Mouse (Mus musculus): ENCODE measurements around the gene Cenpv. TPM values are rescaled to one million over a fixed set of nuclear protein-coding genes. Genes with fewer than 3 reads are reported as not detected.

Cenpv gene
- polyA plus RNA-seq, 2 experiments = 22.3 to 26.6 TPM

DNA sequence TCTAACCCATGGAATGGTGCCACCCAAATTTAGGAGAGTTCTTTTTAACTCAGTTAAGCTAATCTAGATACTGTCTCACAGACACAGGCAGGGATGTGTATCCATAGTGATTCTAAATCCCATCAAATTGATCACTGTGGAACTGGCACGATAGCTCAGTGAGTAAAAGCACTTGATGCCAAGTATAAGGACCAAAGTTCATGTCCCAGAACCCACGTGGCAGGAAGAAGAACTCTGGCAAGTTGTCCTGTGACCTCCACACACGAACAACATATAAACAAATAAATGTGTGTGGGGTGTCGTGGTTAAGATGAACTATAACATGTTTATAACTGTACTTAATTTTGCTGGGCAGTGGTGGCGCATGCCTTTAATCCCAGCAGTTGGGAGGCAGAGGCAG lies 59.5 kb downstream of the Cenpv start:
- no peaks in the 10 kb centered on the region for H3K9me3 ChIP-seq (ENCODE audit: control insufficient read depth, low read length)
- DNase-seq (ENCODE audit: low read depth in 3 of 3, low spot score in 3 of 3) (no peak), ATAC-seq (ENCODE audit: insufficient read depth) (no peak)
- no peak overlapping the region for H3K27ac ChIP-seq
- H3K4me2 ChIP-seq (ENCODE audit: low read depth) = no peak overlapping the region
- TF ChIP-seq EP300 (IDR thresholded peaks at IDR 0.05; ENCODE audit: low read depth) (no peak), CTCF (IDR thresholded peaks at IDR 0.05; ENCODE audit: low read depth) (no peak)
- H3K9ac ChIP-seq (replicated peaks) = no peak overlapping the region
- 67% methylated on average over 5 of the region's 5 CpGs for WGBS (ENCODE audit: insufficient replicate concordance)
- H3K27me3 ChIP-seq (ENCODE audit: control insufficient read depth, insufficient read depth, low read length) = no peaks in the 10 kb centered on the region
- H3K4me3 ChIP-seq (ENCODE audit: insufficient read depth in 1 of 2, low read depth in 2 of 2, low read length in 2 of 2) = no peak overlapping the region
- H3K36me3 ChIP-seq (replicated peaks; ENCODE audit: control insufficient read depth, insufficient read depth, low read depth) = no peaks in the 10 kb centered on the region
- H3K4me1 ChIP-seq (replicated peaks; ENCODE audit: control insufficient read depth in 2 of 2, insufficient read depth in 2 of 2, low read length in 1 of 2) = no peaks in the 10 kb centered on the region

GRCm38 (mm10) chr11:62478931-62479330 lies 60.1 kb downstream of the Cenpv start:
- no peaks in the 10 kb centered on the region for H3K36me3 ChIP-seq (replicated peaks; ENCODE audit: control insufficient read depth, insufficient read depth, low read depth)
- H3K9me3 ChIP-seq (ENCODE audit: control insufficient read depth, low read length) = no peaks in the 10 kb centered on the region
- no peak overlapping the region for H3K4me3 ChIP-seq (ENCODE audit: insufficient read depth in 1 of 2, low read depth in 2 of 2, low read length in 2 of 2)
- no peaks in the 10 kb centered on the region for H3K4me1 ChIP-seq (replicated peaks; ENCODE audit: control insufficient read depth in 2 of 2, insufficient read depth in 2 of 2, low read length in 1 of 2)
- no peak overlapping the region for H3K27ac ChIP-seq
- H3K27me3 ChIP-seq (ENCODE audit: control insufficient read depth, insufficient read depth, low read length) = no peaks in the 10 kb centered on the region
- no peak for DNase-seq (ENCODE audit: low read depth in 3 of 3, low spot score in 3 of 3)
- no peak overlapping the region for H3K4me2 ChIP-seq (ENCODE audit: low read depth)
- no peak for ATAC-seq (ENCODE audit: insufficient read depth)
- WGBS (ENCODE audit: insufficient replicate concordance) = 46% methylated on average over 6 of the region's 6 CpGs
- TF ChIP-seq CTCF (IDR thresholded peaks at IDR 0.05; ENCODE audit: low read depth) = no peak
- TF ChIP-seq EP300 (IDR thresholded peaks at IDR 0.05; ENCODE audit: low read depth) = no peak
- no peak overlapping the region for H3K9ac ChIP-seq (replicated peaks)

GRCm38 (mm10) chr11:62476156-62476555 lies 62.9 kb downstream of the Cenpv start:
- Histone ChIP-seq H3K9me3 (ENCODE audit: control insufficient read depth, low read length) (no peaks in the 10 kb centered on the region), H3K4me3 (ENCODE audit: insufficient read depth in 1 of 2, low read depth in 2 of 2, low read length in 2 of 2) (no peak overlapping the region), H3K27me3 (ENCODE audit: control insufficient read depth, insufficient read depth, low read length) (no peaks in the 10 kb centered on the region), H3K9ac (replicated peaks) (no peak overlapping the region), H3K4me1 (replicated peaks; ENCODE audit: control insufficient read depth in 2 of 2, insufficient read depth in 2 of 2, low read length in 1 of 2) (no peaks in the 10 kb centered on the region), H3K27ac (no peak overlapping the region), H3K36me3 (replicated peaks; ENCODE audit: control insufficient read depth, insufficient read depth, low read depth) (no peaks in the 10 kb centered on the region), H3K4me2 (ENCODE audit: low read depth) (no peak overlapping the region)
- DNase-seq (ENCODE audit: low read depth in 3 of 3, low spot score in 3 of 3) (no peak), ATAC-seq (ENCODE audit: insufficient read depth) (no peak)
- TF ChIP-seq EP300 (IDR thresholded peaks at IDR 0.05; ENCODE audit: low read depth) = no peak
- TF ChIP-seq CTCF (IDR thresholded peaks at IDR 0.05; ENCODE audit: low read depth) = no peak
- WGBS (ENCODE audit: insufficient replicate concordance) = 81% methylated on average over 4 of the region's 4 CpGs

Other genes with a start within 250 kb of the Cenpv start
- gene Pigl, start 80.8 kb downstream of the Cenpv start, polyA plus RNA-seq (2012; rRNA removed) = 3.5 and 3.9 TPM in 2 replicates
- 4.1 and 4.3 TPM in 2 replicates for gene Pigl, start 80.8 kb downstream of the Cenpv start, polyA plus RNA-seq (2014; fragmentation: Nextera tagmentation; extraction: Ambion mirVana)
- 35.4 and 37.1 TPM in 2 replicates for gene Ncor1, start 80.7 kb downstream of the Cenpv start, polyA plus RNA-seq (2012; rRNA removed)
- gene Ncor1, start 80.7 kb downstream of the Cenpv start, polyA plus RNA-seq (2014; fragmentation: Nextera tagmentation; extraction: Ambion mirVana) = 54.3 and 65.3 TPM in 2 replicates
- 1,013 and 1,031 TPM in 2 replicates for gene Ubb, start 11.9 kb upstream of the Cenpv start, polyA plus RNA-seq (2012; rRNA removed)
- 1,383 and 1,393 TPM in 2 replicates for gene Ubb, start 11.9 kb upstream of the Cenpv start, polyA plus RNA-seq (2014; fragmentation: Nextera tagmentation; extraction: Ambion mirVana)
- gene Trpv2, start 35.2 kb upstream of the Cenpv start, polyA plus RNA-seq (2012; rRNA removed) = 3.5 and 4.2 TPM in 2 replicates
- 4.6 and 4.8 TPM in 2 replicates for gene Trpv2, start 35.2 kb upstream of the Cenpv start, polyA plus RNA-seq (2014; fragmentation: Nextera tagmentation; extraction: Ambion mirVana)
- 0.93 and 1.1 TPM in 2 replicates for gene Lrrc75a, start 109.3 kb upstream of the Cenpv start, polyA plus RNA-seq (2012; rRNA removed)
- 0.99 and 1.3 TPM in 2 replicates for gene Lrrc75a, start 109.3 kb upstream of the Cenpv start, polyA plus RNA-seq (2014; fragmentation: Nextera tagmentation; extraction: Ambion mirVana)
- gene Mmgt2, start 109.4 kb upstream of the Cenpv start, polyA plus RNA-seq (2012; rRNA removed) = 8.1 and 8.9 TPM in 2 replicates
- 8.8 and 8.9 TPM in 2 replicates for gene Mmgt2, start 109.4 kb upstream of the Cenpv start, polyA plus RNA-seq (2014; fragmentation: Nextera tagmentation; extraction: Ambion mirVana)
- gene Zfp287, start 192.6 kb upstream of the Cenpv start, polyA plus RNA-seq (2012; rRNA removed) = 0.21 and 0.26 TPM in 2 replicates
- gene Zfp287, start 192.6 kb upstream of the Cenpv start, polyA plus RNA-seq (2014; fragmentation: Nextera tagmentation; extraction: Ambion mirVana) = 0.22 and 0.42 TPM in 2 replicates
- not detected in 2 replicates for gene Gm10428, start 213.8 kb upstream of the Cenpv start, polyA plus RNA-seq (2012; rRNA removed)
- not detected in 2 replicates for gene Gm10428, start 213.8 kb upstream of the Cenpv start, polyA plus RNA-seq (2014; fragmentation: Nextera tagmentation; extraction: Ambion mirVana)

All from liver, embryonic 14.5 days (tissue).